Mouse (Mus musculus) brain, embryonic 14.5 days (tissue): ENCODE measurements around the gene Abcb10.

Source experiments
- CTCF ChIP-seq: fragments of 200-500 bp; IDR thresholded peaks from 2 replicates; pipeline ENCODE4 v1.5.1; 2012; ENCODE audit warnings: inconsistent platforms, mild to moderate bottlenecking, moderate library complexity, borderline replicate concordance; ENCODE audit not compliant: insufficient read depth, insufficient read length; ENCODE audit errors: extremely low read depth
- POLR2A ChIP-seq: fragments of 200-500 bp; IDR thresholded peaks from 2 replicates; pipeline ENCODE4 v1.6.1; 2012; ENCODE audit warnings: mild to moderate bottlenecking, inconsistent platforms, borderline replicate concordance; ENCODE audit not compliant: poor library complexity, insufficient read depth, insufficient read length, severe bottlenecking; ENCODE audit errors: extremely low read depth

DNA sequence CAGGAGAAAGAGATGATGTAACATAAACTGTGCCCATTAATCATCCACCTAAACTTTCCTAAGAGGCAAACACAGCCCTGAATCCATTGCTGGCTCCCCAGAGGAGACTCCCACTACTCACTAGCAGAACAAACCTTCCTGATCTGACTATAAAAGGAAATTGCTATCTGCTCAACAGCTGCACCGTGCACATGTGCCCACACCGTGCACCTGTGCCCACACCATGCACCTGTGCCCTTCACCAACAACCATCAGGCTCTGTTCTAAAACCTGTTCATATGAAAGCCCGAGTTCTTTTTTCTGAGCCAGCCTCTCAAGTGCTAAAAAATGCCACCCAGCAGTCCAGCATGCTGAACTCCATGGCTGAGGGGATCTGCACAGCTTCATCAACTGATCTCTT lies 68.3 kb downstream of the Abcb10 start:
- no peak for TF ChIP-seq CTCF
- TF ChIP-seq POLR2A, result no peak
